Mouse (Mus musculus): ENCODE data around the gene Nrros.
A peak's percentile ranks its signal among the peaks of the same experiment; 100 is the strongest.

Nrros gene

DNA sequence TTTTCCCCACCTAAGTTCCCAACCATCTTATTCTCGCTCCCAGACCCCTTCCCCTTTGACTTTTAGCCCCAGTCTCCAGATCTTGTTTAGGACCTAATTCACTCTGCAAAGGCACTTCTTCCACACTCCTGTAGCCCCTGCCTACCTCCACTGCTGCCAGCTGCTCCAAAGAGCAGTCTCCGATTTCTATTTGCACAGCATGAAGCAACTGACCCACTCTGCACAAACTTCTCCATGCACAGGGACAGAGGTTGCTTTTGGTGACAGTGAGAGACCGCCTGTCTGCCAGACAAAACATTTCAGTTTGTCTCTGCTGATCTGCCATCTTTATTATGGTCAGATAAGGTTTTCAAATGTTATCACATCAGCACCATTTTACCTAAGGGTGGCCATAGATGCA lies 32.2 kb downstream of the Nrros start:
- Histone ChIP-seq H3K9me3 (ENCODE audit: low read length) (0 out of 2 replicates have a peak, but pooled peaks cover 3% of the 10 kb centered on the region), H3K36me3 (ENCODE audit: insufficient read depth, low read length) (peaks cover 21% of the 10 kb centered on the region), H3K4me3 (replicated peaks; ENCODE audit: low read length) (no peak overlapping the region), H3K4me1 (replicated peaks; ENCODE audit: low read depth, low read length) (peaks cover 58% of the 10 kb centered on the region), H3K27me3 (ENCODE audit: insufficient read depth, low read length) (no peaks in the 10 kb centered on the region)
- no peak for TF ChIP-seq CTCF (conservative IDR thresholded peaks at IDR 0.05; ENCODE audit: low read length)
- no peak for TF ChIP-seq NANOG (IDR thresholded peaks at IDR 0.05; ENCODE audit: borderline replicate concordance, low read length)
- TF ChIP-seq POU5F1 (IDR thresholded peaks at IDR 0.05; ENCODE audit: borderline replicate concordance, low read length), result no peak

- H3K27me3 ChIP-seq (ENCODE audit: insufficient read depth, low read length), result no peaks in the 10 kb centered on the region
- peaks cover 77% of the 10 kb centered on the region for H3K4me1 ChIP-seq (replicated peaks; ENCODE audit: low read depth, low read length)
- H3K9me3 ChIP-seq (ENCODE audit: low read length), result 0 out of 2 replicates have a peak, but pooled peaks cover 3% of the 10 kb centered on the region
- H3K36me3 ChIP-seq (ENCODE audit: insufficient read depth, low read length), result peaks cover 21% of the 10 kb centered on the region
- TF ChIP-seq CTCF (conservative IDR thresholded peaks at IDR 0.05; ENCODE audit: low read length), result no peak
- no peak for TF ChIP-seq NANOG (IDR thresholded peaks at IDR 0.05; ENCODE audit: borderline replicate concordance, low read length)
- TF ChIP-seq POU5F1 (IDR thresholded peaks at IDR 0.05; ENCODE audit: borderline replicate concordance, low read length), result no peak
- peak overlapping the region; percentile 77 for H3K4me3 ChIP-seq (replicated peaks; ENCODE audit: low read length)
These were observed 35.1 kb downstream of the Nrros start for GRCm38 (mm10) chr16:32130190-32130826.

DNA sequence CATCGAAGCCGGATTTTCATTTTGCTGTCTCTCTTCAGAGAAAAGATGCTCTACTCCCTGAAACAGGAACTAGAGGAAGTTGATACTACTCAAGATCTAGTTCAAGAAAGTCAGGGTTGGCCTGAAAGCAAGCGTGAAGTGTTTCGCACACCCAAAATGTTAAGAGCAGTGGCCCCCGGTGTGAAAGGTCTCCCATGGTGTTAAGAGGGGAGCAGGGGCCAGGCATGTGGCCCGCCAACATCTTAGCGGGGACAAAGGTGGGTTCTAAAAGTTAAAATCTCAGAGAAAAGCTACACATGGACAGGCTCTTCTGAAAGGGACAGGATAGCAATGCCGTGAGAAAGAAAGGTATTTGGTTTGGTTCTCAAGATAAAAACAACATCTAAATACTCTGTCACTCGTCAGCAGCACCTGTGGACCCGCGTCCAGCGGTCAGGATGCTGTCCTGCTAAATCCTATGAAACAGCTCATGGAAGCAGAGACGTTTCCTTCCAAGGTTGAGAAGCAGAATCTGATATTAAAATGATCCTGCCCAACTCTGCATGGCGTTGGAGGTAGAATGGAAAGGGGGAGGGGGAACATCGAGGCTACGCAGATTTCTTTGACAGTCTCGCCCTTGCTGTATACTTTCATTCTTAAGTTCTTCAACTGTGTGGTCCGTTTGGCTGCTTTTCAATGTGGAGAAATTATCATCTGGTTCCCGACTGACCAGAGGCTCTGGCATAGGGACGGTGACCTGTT lies 35.8 kb downstream of the Nrros start:
- H3K9me3 ChIP-seq (ENCODE audit: low read length), result 0 out of 2 replicates have a peak, but pooled peaks cover 3% of the 10 kb centered on the region
- TF ChIP-seq CTCF (conservative IDR thresholded peaks at IDR 0.05; ENCODE audit: low read length) (no peak), NANOG (IDR thresholded peaks at IDR 0.05; ENCODE audit: borderline replicate concordance, low read length) (no peak), POU5F1 (IDR thresholded peaks at IDR 0.05; ENCODE audit: borderline replicate concordance, low read length) (no peak)
- peak overlapping the region; percentile 77 for H3K4me3 ChIP-seq (replicated peaks; ENCODE audit: low read length)
- H3K27me3 ChIP-seq (ENCODE audit: insufficient read depth, low read length), result no peaks in the 10 kb centered on the region
- peaks cover 21% of the 10 kb centered on the region for H3K36me3 ChIP-seq (ENCODE audit: insufficient read depth, low read length)
- peaks cover 77% of the 10 kb centered on the region for H3K4me1 ChIP-seq (replicated peaks; ENCODE audit: low read depth, low read length)

GRCm38 (mm10) chr16:32127046-32127445 lies 38.3 kb downstream of the Nrros start:
- no peaks in the 10 kb centered on the region for H3K27me3 ChIP-seq (ENCODE audit: insufficient read depth, low read length)
- no peaks in the 10 kb centered on the region for H3K9me3 ChIP-seq (ENCODE audit: low read length)
- H3K36me3 ChIP-seq (ENCODE audit: insufficient read depth, low read length), result peaks cover 9% of the 10 kb centered on the region; the same call in 1 of the 2 replicates
- TF ChIP-seq CTCF (conservative IDR thresholded peaks at IDR 0.05; ENCODE audit: low read length) (no peak), POU5F1 (IDR thresholded peaks at IDR 0.05; ENCODE audit: borderline replicate concordance, low read length) (no peak), NANOG (IDR thresholded peaks at IDR 0.05; ENCODE audit: borderline replicate concordance, low read length) (no peak)
- H3K4me1 ChIP-seq (replicated peaks; ENCODE audit: low read depth, low read length), result peaks cover 81% of the 10 kb centered on the region
- 0 out of 2 replicates have a peak overlapping the region, but pooled peaks have one; percentile 57 for H3K4me3 ChIP-seq (replicated peaks; ENCODE audit: low read length)

DNA sequence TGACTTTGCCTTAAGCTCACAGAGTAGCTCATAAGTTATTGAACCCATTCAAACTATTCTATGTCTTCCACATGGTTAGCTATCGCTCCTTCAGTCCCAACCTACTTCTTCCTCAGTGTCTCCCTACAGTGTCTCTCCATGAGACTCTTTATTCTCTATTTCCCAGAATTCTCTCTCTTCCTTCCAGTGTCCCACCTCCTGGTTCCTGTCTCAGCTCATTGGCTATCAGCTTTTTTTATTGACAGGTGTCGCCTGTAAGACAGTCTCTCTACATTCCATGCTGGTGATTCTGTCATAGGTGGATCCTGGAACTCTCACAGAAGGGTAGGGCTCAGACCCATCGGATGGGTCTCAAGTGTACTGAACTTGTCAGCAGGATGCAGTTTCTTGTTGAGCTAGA lies 40.0 kb downstream of the Nrros start:
- Histone ChIP-seq H3K4me1 (replicated peaks; ENCODE audit: low read depth, low read length) (peaks cover 73% of the 10 kb centered on the region), H3K36me3 (ENCODE audit: insufficient read depth, low read length) (no peaks in the 10 kb centered on the region), H3K4me3 (replicated peaks; ENCODE audit: low read length) (peak overlapping the region; percentile 54), H3K27me3 (ENCODE audit: insufficient read depth, low read length) (no peaks in the 10 kb centered on the region), H3K9me3 (ENCODE audit: low read length) (no peaks in the 10 kb centered on the region)
- TF ChIP-seq NANOG (IDR thresholded peaks at IDR 0.05; ENCODE audit: borderline replicate concordance, low read length) (no peak), POU5F1 (IDR thresholded peaks at IDR 0.05; ENCODE audit: borderline replicate concordance, low read length) (no peak), CTCF (conservative IDR thresholded peaks at IDR 0.05; ENCODE audit: low read length) (no peak)

- peaks cover 70% of the 10 kb centered on the region for H3K4me1 ChIP-seq (replicated peaks; ENCODE audit: low read depth, low read length)
- peak overlapping the region; percentile 54 for H3K4me3 ChIP-seq (replicated peaks; ENCODE audit: low read length)
- no peaks in the 10 kb centered on the region for H3K9me3 ChIP-seq (ENCODE audit: low read length)
- H3K27me3 ChIP-seq (ENCODE audit: insufficient read depth, low read length), result no peaks in the 10 kb centered on the region
- H3K36me3 ChIP-seq (ENCODE audit: insufficient read depth, low read length), result no peaks in the 10 kb centered on the region
- TF ChIP-seq CTCF (conservative IDR thresholded peaks at IDR 0.05; ENCODE audit: low read length), result no peak
- TF ChIP-seq POU5F1 (IDR thresholded peaks at IDR 0.05; ENCODE audit: borderline replicate concordance, low read length), result peak; percentile 63; the same call in 1 of the 2 replicates
- TF ChIP-seq NANOG (IDR thresholded peaks at IDR 0.05; ENCODE audit: borderline replicate concordance, low read length), result peak; percentile 77; the same call in 1 of the 2 replicates
These were observed 40.7 kb downstream of the Nrros start for GRCm38 (mm10) chr16:32124444-32125335.

- TF ChIP-seq CTCF (conservative IDR thresholded peaks at IDR 0.05; ENCODE audit: low read length), result no peak
- no peak for TF ChIP-seq NANOG (IDR thresholded peaks at IDR 0.05; ENCODE audit: borderline replicate concordance, low read length)
- TF ChIP-seq POU5F1 (IDR thresholded peaks at IDR 0.05; ENCODE audit: borderline replicate concordance, low read length), result no peak
- Histone ChIP-seq H3K27me3 (ENCODE audit: insufficient read depth, low read length) (no peaks in the 10 kb centered on the region), H3K36me3 (ENCODE audit: insufficient read depth, low read length) (no peaks in the 10 kb centered on the region), H3K4me1 (replicated peaks; ENCODE audit: low read depth, low read length) (peaks cover 71% of the 10 kb centered on the region), H3K4me3 (replicated peaks; ENCODE audit: low read length) (peak overlapping the region; percentile 54; the same call in 1 of the 2 replicates), H3K9me3 (ENCODE audit: low read length) (no peaks in the 10 kb centered on the region)
These were observed 41.4 kb downstream of the Nrros start for GRCm38 (mm10) chr16:32124020-32124419.

DNA sequence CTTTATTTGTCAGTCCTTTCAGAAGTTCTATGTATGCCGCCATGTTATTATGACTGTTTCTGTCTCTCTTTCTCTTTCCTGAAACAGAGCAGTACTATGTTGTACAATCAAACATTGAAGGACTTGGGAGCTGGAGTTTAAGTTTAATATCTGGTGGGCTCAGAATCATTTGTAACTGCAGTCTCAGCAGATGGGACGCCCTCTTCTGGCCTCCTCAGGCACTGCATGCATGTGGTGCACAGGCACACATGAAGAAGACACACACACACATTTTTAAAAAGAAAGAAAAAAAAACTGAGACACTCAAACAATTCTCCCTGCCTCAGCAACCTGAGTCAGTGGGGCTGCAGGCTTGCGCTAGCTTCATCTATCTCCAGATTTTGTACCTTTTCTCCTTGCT lies 44.9 kb downstream of the Nrros start:
- Histone ChIP-seq H3K4me3 (replicated peaks; ENCODE audit: low read length) (no peak overlapping the region), H3K9me3 (ENCODE audit: low read length) (no peaks in the 10 kb centered on the region), H3K36me3 (ENCODE audit: insufficient read depth, low read length) (no peaks in the 10 kb centered on the region), H3K27me3 (ENCODE audit: insufficient read depth, low read length) (no peaks in the 10 kb centered on the region), H3K4me1 (replicated peaks; ENCODE audit: low read depth, low read length) (peaks cover 64% of the 10 kb centered on the region)
- TF ChIP-seq POU5F1 (IDR thresholded peaks at IDR 0.05; ENCODE audit: borderline replicate concordance, low read length), result no peak
- no peak for TF ChIP-seq NANOG (IDR thresholded peaks at IDR 0.05; ENCODE audit: borderline replicate concordance, low read length)
- peak; percentile 85 for TF ChIP-seq CTCF (conservative IDR thresholded peaks at IDR 0.05; ENCODE audit: low read length)
